Comparison of ENCODE assay signal across 10 mouse cellular contexts in the genomic region with DNA sequence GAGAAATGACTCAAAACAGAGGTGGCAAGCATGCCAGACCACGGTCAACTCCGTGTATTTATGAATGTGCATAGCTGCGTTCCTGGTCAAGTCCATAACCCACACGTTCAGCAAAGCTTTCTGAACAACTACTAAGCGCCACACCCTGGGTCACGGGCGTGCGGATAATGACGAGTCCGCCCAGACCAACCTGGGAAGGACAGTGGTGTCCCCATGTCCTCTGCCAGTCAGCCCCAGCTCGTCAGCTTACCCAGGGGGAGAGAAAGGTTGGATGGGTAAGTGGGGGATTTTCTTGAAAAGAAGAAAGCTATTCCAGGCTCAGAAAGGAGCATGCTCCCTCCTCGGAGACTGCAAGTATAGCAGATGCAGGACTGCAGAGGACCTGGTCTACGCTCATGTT. TPM values are rescaled to one million over a fixed set of nuclear protein-coding genes. Genes with fewer than 3 reads are reported as not detected.
DNase-seq lines count a peak whose midpoint lies in the region; ATAC-seq and TF ChIP-seq lines count a peak whose summit lies in the region.
"Had no signal": no experiment of that assay in that cellular context is flagged by ENCODE, and none has a peak within 500 bp of the region (broad histone marks: within the 10 kb centered on the region; RNA-seq: fewer than 3 reads in every experiment).

No protein-coding gene starts in this region.

- no peak overlapping the region for H3K9ac ChIP-seq in forebrain, embryonic 16.5 days (replicated peaks; ENCODE audit: low read depth, low read length)
- no peak overlapping the region for H3K9ac ChIP-seq in lung, postnatal 0 days (replicated peaks; ENCODE audit: low read depth)
- H3K9ac ChIP-seq in hindbrain, embryonic 15.5 days, result no peak overlapping the region
- H3K9ac ChIP-seq in liver, embryonic 16.5 days (ENCODE audit: low read depth, low read length), result peak overlapping the region; percentile 55
- H3K9ac ChIP-seq: neural tube, embryonic 12.5 days had no signal

- no peak for TF ChIP-seq CTCF in lung, postnatal 0 days (IDR thresholded peaks at IDR 0.05)

- no peaks in the 10 kb centered on the region for H3K9me3 ChIP-seq in forebrain, embryonic 10.5 days
- H3K9me3 ChIP-seq in forebrain, embryonic 16.5 days (ENCODE audit: control insufficient read depth, low read length), result no peaks in the 10 kb centered on the region
- H3K9me3 ChIP-seq in lung, postnatal 0 days (ENCODE audit: low read length), result no peaks in the 10 kb centered on the region
- no peaks in the 10 kb centered on the region for H3K9me3 ChIP-seq in hindbrain, embryonic 15.5 days
- no peaks in the 10 kb centered on the region for H3K9me3 ChIP-seq in liver, embryonic 16.5 days (replicated peaks; ENCODE audit: control insufficient read depth, low read length)
- H3K9me3 ChIP-seq: neural tube, embryonic 12.5 days had no signal

- TF ChIP-seq EP300 in lung, postnatal 0 days (IDR thresholded peaks at IDR 0.05), result no peak

- no peak for ATAC-seq in forebrain, embryonic 16.5 days
- no peak for ATAC-seq in lung, postnatal 0 days
- ATAC-seq in hindbrain, embryonic 15.5 days (ENCODE audit: low FRiP score, low read depth), result no peak
- peak; percentile 60 for ATAC-seq in liver, embryonic 16.5 days (ENCODE audit: low read depth)

- WGBS in forebrain, embryonic 10.5 days, result 72% methylated on average over 13 of the region's 13 CpGs
- WGBS in forebrain, embryonic 16.5 days, result 66% methylated on average over 13 of the region's 13 CpGs
- 56% methylated on average over 13 of the region's 13 CpGs for WGBS in lung, postnatal 0 days
- 68% methylated on average over 13 of the region's 13 CpGs for WGBS in hindbrain, embryonic 15.5 days
- 36% methylated on average over 13 of the region's 13 CpGs for WGBS in liver, embryonic 16.5 days (ENCODE audit: insufficient replicate concordance)

- no peak for DNase-seq in forebrain, embryonic 10.5 days (ENCODE audit: extremely low spot score, low spot score)
- DNase-seq in lung, postnatal 0 days (ENCODE audit: low spot score), result no peak
- no peak for DNase-seq in lung, adult 18-20 months
- no peak for DNase-seq in urinary bladder, postnatal 36 days (ENCODE audit: low spot score in 2 of 2)
- DNase-seq in thymus, postnatal 0 days (ENCODE audit: low spot score), result no peak

- H3K27me3 ChIP-seq in forebrain, embryonic 10.5 days (ENCODE audit: poor library complexity, severe bottlenecking), result peaks cover 80% of the 10 kb centered on the region
- peaks cover 2% of the 10 kb centered on the region; the same call in 1 of the 2 replicates for H3K27me3 ChIP-seq in forebrain, embryonic 16.5 days (replicated peaks; ENCODE audit: control insufficient read depth, insufficient read depth, low read length)
- 0 out of 2 replicates have a peak, but pooled peaks cover 9% of the 10 kb centered on the region for H3K27me3 ChIP-seq in lung, postnatal 0 days (replicated peaks; ENCODE audit: insufficient read depth, low read length)
- peaks cover 11% of the 10 kb centered on the region; the same call in 1 of the 2 replicates for H3K27me3 ChIP-seq in hindbrain, embryonic 15.5 days
- peaks cover 3% of the 10 kb centered on the region for H3K27me3 ChIP-seq in liver, embryonic 16.5 days (ENCODE audit: control insufficient read depth, insufficient read depth, low read depth, low read length)

- H3K4me1 ChIP-seq in forebrain, embryonic 10.5 days, result peaks cover 20% of the 10 kb centered on the region
- H3K4me1 ChIP-seq in forebrain, embryonic 16.5 days (replicated peaks; ENCODE audit: control insufficient read depth, insufficient read depth, low read length), result peaks cover 9% of the 10 kb centered on the region
- H3K4me1 ChIP-seq in lung, postnatal 0 days (ENCODE audit: insufficient read depth, low read depth, low read length), result no peaks in the 10 kb centered on the region
- H3K4me1 ChIP-seq in hindbrain, embryonic 15.5 days (replicated peaks), result peaks cover 12% of the 10 kb centered on the region
- peaks cover 31% of the 10 kb centered on the region for H3K4me1 ChIP-seq in liver, embryonic 16.5 days (ENCODE audit: control insufficient read depth, low read depth, low read length)

- H3K36me3 ChIP-seq in forebrain, embryonic 10.5 days (replicated peaks), result no peaks in the 10 kb centered on the region
- H3K36me3 ChIP-seq in forebrain, embryonic 16.5 days (ENCODE audit: control insufficient read depth, insufficient read depth), result no peaks in the 10 kb centered on the region
- H3K36me3 ChIP-seq in lung, postnatal 0 days (ENCODE audit: insufficient read depth, low read length), result no peaks in the 10 kb centered on the region
- H3K36me3 ChIP-seq in hindbrain, embryonic 15.5 days, result no peaks in the 10 kb centered on the region
- no peaks in the 10 kb centered on the region for H3K36me3 ChIP-seq in liver, embryonic 16.5 days (ENCODE audit: control insufficient read depth, insufficient read depth)
- H3K36me3 ChIP-seq: neural tube, embryonic 12.5 days had no signal

- 0 out of 2 replicates have a peak overlapping the region, but pooled peaks have one; percentile 35 for H3K27ac ChIP-seq in forebrain, embryonic 10.5 days
- no peak overlapping the region for H3K27ac ChIP-seq in forebrain, embryonic 16.5 days (ENCODE audit: low read length)
- no peak overlapping the region for H3K27ac ChIP-seq in lung, postnatal 0 days (ENCODE audit: low read length)
- H3K27ac ChIP-seq in hindbrain, embryonic 15.5 days (replicated peaks), result no peak overlapping the region
- H3K27ac ChIP-seq in liver, embryonic 16.5 days (ENCODE audit: low read length), result peak overlapping the region; percentile 89
- H3K27ac ChIP-seq: macrophage; neural tube, embryonic 12.5 days had no signal

- no peak overlapping the region for H3K4me2 ChIP-seq in forebrain, embryonic 16.5 days (ENCODE audit: low read length)
- 0 out of 2 replicates have a peak overlapping the region, but pooled peaks have one; percentile 2 for H3K4me2 ChIP-seq in lung, postnatal 0 days (replicated peaks; ENCODE audit: low read depth, low read length)
- peak overlapping the region; percentile 37 for H3K4me2 ChIP-seq in hindbrain, embryonic 15.5 days
- peak overlapping the region; percentile 81 for H3K4me2 ChIP-seq in liver, embryonic 16.5 days (ENCODE audit: low read depth, low read length)

- H3K4me3 ChIP-seq in forebrain, embryonic 10.5 days, result no peak overlapping the region
- no peak overlapping the region for H3K4me3 ChIP-seq in forebrain, embryonic 16.5 days (replicated peaks; ENCODE audit: low read length)
- no peak overlapping the region for H3K4me3 ChIP-seq in lung, postnatal 0 days (ENCODE audit: low read depth, low read length)
- H3K4me3 ChIP-seq in hindbrain, embryonic 15.5 days, result no peak overlapping the region
- H3K4me3 ChIP-seq in liver, embryonic 16.5 days (ENCODE audit: low read depth, low read length), result peak overlapping the region; percentile 47
- H3K4me3 ChIP-seq: neural tube, embryonic 12.5 days had no signal

RNA-seq across cellular contexts. Expression of gene Bahd1, which starts 12.7 kb away (rescaled TPM):
- polyA plus RNA-seq in forebrain, embryonic 10.5 days (2016; fragmentation: Nextera tagmentation; extraction: Ambion mirVana), result 3.6 and 4.1 TPM in 2 replicates
- polyA plus RNA-seq in forebrain, embryonic 16.5 days (2015; fragmentation: Nextera tagmentation; extraction: Ambion mirVana), result 5.7 and 6.5 TPM in 2 replicates
- 5.1 and 5.4 TPM in 2 replicates for polyA plus RNA-seq in lung, postnatal 0 days (2015; fragmentation: Nextera tagmentation; extraction: Ambion mirVana)
- 8.0 and 8.9 TPM in 2 replicates for polyA plus RNA-seq in hindbrain, embryonic 15.5 days (2015; fragmentation: Nextera tagmentation; extraction: Ambion mirVana)
- 2.9 and 3.0 TPM in 2 replicates for polyA plus RNA-seq in liver, embryonic 16.5 days (2015; fragmentation: Nextera tagmentation; extraction: Ambion mirVana)
- 10.5 and 10.9 TPM in 2 replicates for polyA plus RNA-seq in thymus, postnatal 0 days (2015; fragmentation: Nextera tagmentation; extraction: Ambion mirVana)

RNA-seq across cellular contexts. Expression of gene Ivd, which starts 25.7 kb away (rescaled TPM):
- 66.2 and 67.7 TPM in 2 replicates for polyA plus RNA-seq in forebrain, embryonic 10.5 days (2016; fragmentation: Nextera tagmentation; extraction: Ambion mirVana)
- 45.2 and 50.4 TPM in 2 replicates for polyA plus RNA-seq in forebrain, embryonic 16.5 days (2015; fragmentation: Nextera tagmentation; extraction: Ambion mirVana)
- 46.5 and 53.2 TPM in 2 replicates for polyA plus RNA-seq in lung, postnatal 0 days (2015; fragmentation: Nextera tagmentation; extraction: Ambion mirVana)
- 45.4 and 51.8 TPM in 2 replicates for polyA plus RNA-seq in hindbrain, embryonic 15.5 days (2015; fragmentation: Nextera tagmentation; extraction: Ambion mirVana)
- polyA plus RNA-seq in liver, embryonic 16.5 days (2015; fragmentation: Nextera tagmentation; extraction: Ambion mirVana), result 45.3 and 50.3 TPM in 2 replicates
- 33.7 and 47.5 TPM in 2 replicates for polyA plus RNA-seq in thymus, postnatal 0 days (2015; fragmentation: Nextera tagmentation; extraction: Ambion mirVana)

RNA-seq across cellular contexts. Expression of gene Chst14, which starts 38.9 kb away (rescaled TPM):
- 13.8 and 14.5 TPM in 2 replicates for polyA plus RNA-seq in forebrain, embryonic 10.5 days (2016; fragmentation: Nextera tagmentation; extraction: Ambion mirVana)
- polyA plus RNA-seq in forebrain, embryonic 16.5 days (2015; fragmentation: Nextera tagmentation; extraction: Ambion mirVana), result 5.4 and 6.1 TPM in 2 replicates
- 20.8 and 22.0 TPM in 2 replicates for polyA plus RNA-seq in lung, postnatal 0 days (2015; fragmentation: Nextera tagmentation; extraction: Ambion mirVana)
- polyA plus RNA-seq in hindbrain, embryonic 15.5 days (2015; fragmentation: Nextera tagmentation; extraction: Ambion mirVana), result 6.2 and 6.9 TPM in 2 replicates
- polyA plus RNA-seq in liver, embryonic 16.5 days (2015; fragmentation: Nextera tagmentation; extraction: Ambion mirVana), result 4.0 and 4.9 TPM in 2 replicates
- polyA plus RNA-seq in thymus, postnatal 0 days (2015; fragmentation: Nextera tagmentation; extraction: Ambion mirVana), result 6.6 and 7.7 TPM in 2 replicates

Comparison
In these comparisons a context has a peak if more than half of its experiments do, and no peak if none do; other contexts are left out.
1. H3K27ac ChIP-seq: peak in forebrain, embryonic 10.5 days (single experiment) and liver, embryonic 16.5 days (single experiment); none in forebrain, embryonic 16.5 days (single experiment), lung, postnatal 0 days (single experiment) and hindbrain, embryonic 15.5 days (single experiment).